Mouse (Mus musculus): ENCODE results near the gene Lrch1.

Lrch1 gene

DNA sequence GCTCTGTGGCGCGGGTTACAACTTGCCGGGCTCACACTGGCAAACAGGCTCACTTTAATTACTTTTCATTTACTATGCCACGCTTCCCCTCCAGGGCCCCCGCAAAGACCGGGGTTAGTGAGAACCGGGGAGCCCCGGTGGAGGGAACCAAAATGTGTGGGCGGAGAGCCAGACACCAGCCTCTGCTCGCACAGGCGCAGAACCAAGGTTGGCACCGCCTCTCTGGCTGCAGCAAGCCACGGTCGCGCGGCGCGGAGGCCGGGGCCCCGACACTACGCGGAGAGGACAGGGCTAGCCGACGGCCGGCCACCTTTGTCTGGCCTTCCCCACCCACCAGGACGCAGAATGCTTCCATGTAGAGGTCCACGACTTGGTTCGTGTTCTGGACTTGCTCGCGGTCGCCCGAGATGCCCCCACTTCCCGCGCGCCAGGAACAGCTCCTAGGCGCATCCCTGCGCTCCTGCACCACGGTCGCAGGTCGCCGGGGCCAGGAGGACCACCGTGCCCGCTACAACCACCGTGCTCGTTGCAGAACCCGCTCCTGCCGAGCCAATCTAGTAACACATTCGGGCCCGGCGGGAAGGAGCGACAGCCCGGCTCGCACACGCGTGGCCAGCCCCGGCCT is 813 bp downstream of the Lrch1 start:
- peak; percentile 72 for DNase-seq (ENCODE audit: extremely low spot score)

- DNase-seq (ENCODE audit: extremely low spot score) = no peak
Observed at GRCm38 (mm10) chr14:74946321-74946750, 1.3 kb downstream of the Lrch1 start.

DNA sequence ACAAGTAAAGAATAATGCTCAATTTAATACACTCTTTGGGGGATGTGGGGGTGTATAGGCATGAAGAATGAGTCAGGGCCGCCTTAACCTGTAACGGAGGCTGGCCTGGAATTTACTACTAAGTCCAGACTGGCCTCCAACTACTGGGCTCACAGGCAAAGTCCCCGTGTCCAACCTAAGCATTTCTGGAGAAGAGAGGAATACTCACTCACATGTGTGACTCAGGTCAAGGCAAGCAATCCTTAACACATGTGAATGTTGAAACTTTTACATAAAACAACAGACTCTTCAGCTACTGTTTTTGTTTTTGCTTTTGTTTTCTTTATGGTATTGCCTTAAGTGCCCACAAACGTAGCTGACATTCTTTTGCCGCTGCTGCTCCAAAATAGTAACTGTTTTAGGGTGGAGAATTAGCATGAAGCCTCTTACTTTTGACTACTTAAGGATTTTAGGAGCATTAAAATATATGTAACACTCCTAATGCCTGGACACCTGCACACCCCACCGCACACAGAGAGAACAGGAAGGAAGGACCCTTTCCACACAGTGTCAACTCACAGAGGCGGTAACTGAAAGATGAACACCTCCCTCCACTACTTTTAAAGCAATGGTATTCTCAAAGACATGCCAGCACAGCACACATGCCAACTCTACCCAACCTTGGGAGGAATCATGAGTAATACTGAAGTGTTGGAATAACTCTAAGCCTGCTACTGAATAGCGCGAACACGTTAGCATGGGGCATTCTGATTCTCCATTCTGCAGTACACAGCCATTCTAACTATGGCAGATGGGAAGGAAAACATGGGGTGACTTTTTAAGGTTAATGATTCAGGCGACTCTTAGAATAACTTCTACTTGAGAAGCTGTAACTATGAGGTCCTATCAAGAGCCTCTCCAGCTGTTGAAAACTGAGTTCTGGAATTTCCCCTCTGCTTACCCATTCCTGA is 2.1 kb downstream of the Lrch1 start:
- no peak for DNase-seq (ENCODE audit: extremely low spot score)

- DNase-seq (ENCODE audit: extremely low spot score) = no peak
Observed at GRCm38 (mm10) chr14:74944128-74944755, 3.4 kb downstream of the Lrch1 start.

- no peak for DNase-seq (ENCODE audit: extremely low spot score)
Observed at GRCm38 (mm10) chr14:74943581-74944117, 4.0 kb downstream of the Lrch1 start.

DNA sequence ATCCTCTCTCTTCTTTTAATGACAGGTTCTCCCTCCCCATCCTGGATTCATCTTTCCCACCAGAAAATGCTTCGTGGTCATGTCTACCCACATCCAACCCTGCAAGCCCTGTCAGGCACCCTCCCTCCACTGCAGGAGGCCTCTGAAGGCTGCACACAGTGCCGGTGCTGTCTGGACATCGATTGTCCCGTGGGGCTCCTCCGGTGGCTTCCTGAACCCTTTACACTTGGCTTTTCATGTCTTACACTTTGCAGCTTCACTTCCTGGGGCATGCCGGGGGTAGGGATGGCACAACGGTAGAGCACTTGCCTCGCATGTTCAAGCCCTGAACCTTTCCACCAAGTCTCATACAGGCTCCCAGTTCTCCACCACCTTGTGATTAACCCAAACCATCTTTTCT is 4.7 kb downstream of the Lrch1 start:
- no peak for DNase-seq (ENCODE audit: extremely low spot score)

GRCm38 (mm10) chr14:74941591-74941990 is 6.1 kb downstream of the Lrch1 start:
- no peak for DNase-seq (ENCODE audit: extremely low spot score)

DNA sequence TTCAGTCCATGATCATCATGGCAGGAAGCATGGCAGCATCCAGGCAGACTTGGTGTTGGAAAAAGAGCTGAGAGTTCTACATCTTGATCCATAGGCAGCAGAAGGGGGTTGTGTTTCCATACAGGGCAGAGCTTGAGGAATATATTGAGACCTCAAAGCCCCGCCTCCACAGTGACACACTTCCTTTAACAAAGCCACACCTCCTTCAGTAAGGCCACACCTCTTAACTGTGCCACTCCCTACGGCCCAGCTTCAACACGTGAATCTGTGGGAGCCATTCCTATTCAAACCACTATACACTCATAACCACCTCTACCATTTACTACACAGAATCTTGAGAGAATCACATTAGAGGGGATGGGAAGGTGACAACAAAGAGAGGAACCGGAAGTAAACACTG is 6.9 kb downstream of the Lrch1 start:
- DNase-seq (ENCODE audit: extremely low spot score) = no peak

DNA sequence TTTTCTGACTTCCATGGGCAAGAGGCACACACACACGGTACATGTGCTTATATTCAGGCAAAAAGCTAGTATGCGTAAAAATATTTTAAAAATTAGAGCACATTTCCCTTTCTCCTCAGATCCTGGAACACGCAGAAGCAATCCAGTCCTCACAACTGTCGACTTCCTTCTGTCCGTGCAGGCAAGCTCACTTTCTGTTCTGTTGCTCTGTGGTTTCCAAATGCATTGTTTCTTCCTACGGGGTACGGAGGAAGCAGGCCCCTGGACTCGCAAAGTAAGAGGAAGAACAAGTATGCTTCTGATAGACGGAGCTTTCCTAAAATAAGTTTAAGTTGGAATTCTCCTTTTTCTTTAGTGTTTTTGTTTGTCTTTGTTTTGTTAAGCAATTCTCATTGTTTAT is 8.3 kb downstream of the Lrch1 start:
- no peak for DNase-seq (ENCODE audit: extremely low spot score)

GRCm38 (mm10) chr14:74938896-74939295 is 8.8 kb downstream of the Lrch1 start:
- DNase-seq (ENCODE audit: extremely low spot score) = no peak

GRCm38 (mm10) chr14:74936557-74937261 is 11.0 kb downstream of the Lrch1 start:
- DNase-seq (ENCODE audit: extremely low spot score) = no peak

- DNase-seq (ENCODE audit: extremely low spot score) = no peak
Observed at GRCm38 (mm10) chr14:74935111-74935510, 12.6 kb downstream of the Lrch1 start.

GRCm38 (mm10) chr14:74933960-74934710 is 13.5 kb downstream of the Lrch1 start:
- no peak for DNase-seq (ENCODE audit: extremely low spot score)

- no peak for DNase-seq (ENCODE audit: extremely low spot score)
Observed at GRCm38 (mm10) chr14:74929739-74930138, 17.9 kb downstream of the Lrch1 start.

DNA sequence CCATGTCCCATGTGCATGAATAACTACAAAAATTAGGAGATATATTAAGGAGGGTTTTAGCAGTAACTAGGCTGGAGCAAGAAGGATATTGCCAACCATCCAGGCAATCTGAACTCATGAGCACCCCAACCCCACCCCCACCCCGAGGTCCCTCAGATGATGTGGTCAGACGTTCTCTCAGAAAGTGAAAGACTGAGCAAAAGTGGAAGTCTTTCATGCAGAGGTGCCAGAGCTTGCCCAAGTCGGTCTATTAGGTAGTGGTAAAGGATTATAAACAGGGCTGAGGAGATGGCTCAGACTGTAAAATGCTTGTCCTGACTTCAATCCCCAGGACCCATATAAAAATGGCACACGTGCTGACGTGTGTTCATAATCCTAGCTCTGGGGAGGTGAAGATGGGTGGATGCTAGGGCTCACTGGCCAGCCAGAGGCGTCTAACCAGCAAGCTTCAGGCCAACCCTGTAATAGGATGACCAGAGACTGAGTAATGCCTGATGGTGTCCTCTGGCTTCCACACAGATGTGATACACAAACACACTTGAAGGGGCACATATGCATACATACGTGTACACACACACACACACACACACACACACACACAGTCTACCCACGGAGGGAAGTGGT is 18.8 kb downstream of the Lrch1 start:
- DNase-seq (ENCODE audit: extremely low spot score) = no peak

DNA sequence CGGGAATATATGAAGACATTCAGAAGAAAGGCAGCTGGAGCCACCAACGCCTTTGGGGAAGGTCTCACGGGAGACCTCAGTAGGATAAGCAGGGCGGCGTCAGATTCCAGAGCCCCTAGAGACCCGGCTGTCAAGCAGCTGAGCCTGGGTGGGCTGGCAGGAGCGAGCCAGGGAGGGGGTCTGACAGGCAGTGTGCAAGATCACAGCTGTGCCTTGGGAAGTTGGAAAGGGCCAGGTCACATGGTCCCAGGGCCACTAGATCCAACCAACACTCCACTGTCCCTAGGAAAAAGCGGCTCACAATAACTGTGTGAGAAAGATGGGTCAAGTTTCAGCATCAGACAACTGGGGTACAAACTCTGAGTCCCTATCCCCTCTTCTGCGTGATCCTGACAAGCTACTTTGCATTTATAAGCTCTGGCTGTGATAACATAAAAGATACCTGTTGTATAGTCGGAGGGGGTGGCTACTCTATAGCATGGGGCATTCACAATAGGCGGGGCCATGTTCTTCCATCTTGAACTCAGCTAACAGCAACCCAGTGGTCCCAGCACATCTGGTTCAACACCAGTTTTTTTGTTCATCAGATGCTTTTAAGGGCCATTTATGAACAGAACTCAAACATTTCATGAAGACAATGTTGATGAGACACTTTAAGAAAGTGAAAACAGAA is 20.6 kb downstream of the Lrch1 start:
- peak; percentile 12 for DNase-seq (ENCODE audit: extremely low spot score)

- no peak for DNase-seq (ENCODE audit: extremely low spot score)
Observed at GRCm38 (mm10) chr14:74925951-74926517, 21.6 kb downstream of the Lrch1 start.

DNA sequence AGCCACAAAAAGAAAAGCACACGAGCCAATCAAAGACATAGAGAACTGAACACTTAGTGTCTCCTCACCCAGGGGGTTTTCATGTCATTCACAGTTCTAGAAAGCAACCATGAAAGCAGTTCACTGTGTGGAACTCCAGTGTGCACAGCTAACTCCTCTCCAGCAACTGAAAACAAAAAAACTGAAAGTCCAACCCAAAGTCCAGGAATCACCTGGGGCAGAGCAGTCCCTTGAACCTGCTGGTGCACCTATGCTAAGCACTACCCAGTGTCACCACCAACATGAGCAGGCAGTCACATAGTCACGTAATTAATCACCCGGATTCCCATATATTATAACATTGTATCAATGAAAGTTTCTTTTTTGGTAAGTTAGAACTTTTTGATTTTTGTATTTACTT is 23.2 kb downstream of the Lrch1 start:
- DNase-seq (ENCODE audit: extremely low spot score) = no peak

- no peak for DNase-seq (ENCODE audit: extremely low spot score)
Observed at GRCm38 (mm10) chr14:74924031-74924430, 23.6 kb downstream of the Lrch1 start.

Measured in embryo, embryonic 9.5 days (tissue).